Mouse (Mus musculus) heart, adult 11 months (tissue): ENCODE results near the gene Srp54a.
"Not testable (repeated sequence)": the region's sequence is repeated elsewhere in the genome, so short reads cannot be mapped to it uniquely, and the experiment has no call there.

Experiments
- DNase-seq: peaks from one replicate; pipeline ENCODE4 v3.0.0; 2022

Gene Srp54a

DNA sequence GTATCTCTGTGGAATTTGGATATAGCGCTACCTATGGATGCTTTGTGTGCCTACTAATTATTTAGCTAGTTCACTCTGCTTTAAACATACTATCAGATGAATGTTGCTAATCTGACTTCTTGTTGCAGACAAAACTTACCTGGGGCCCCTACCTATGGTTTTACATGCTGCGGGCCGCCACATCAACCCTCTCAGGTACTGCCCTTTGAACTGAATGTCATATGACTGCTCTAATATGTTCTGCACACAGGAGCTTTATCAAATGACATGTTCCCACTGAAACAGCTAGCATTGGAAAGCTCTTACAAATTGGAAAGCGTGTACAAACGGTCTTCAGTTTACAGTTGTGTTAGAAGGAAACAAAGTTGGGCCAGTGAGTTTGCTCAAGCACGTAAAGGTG is 55.5 kb downstream of the Srp54a start:
- DNase-seq: not testable (repeated sequence)

GRCm38 (mm10) chr12:55137859-55138258 is 57.8 kb downstream of the Srp54a start:
- DNase-seq: not testable (repeated sequence)

- DNase-seq: not testable (repeated sequence)
Measured at GRCm38 (mm10) chr12:55154559-55155448, 74.7 kb downstream of the Srp54a start, which contains the start of gene Srp54b. TSS of gene Srp54b (plus strand) at chr12:55155104.

DNA sequence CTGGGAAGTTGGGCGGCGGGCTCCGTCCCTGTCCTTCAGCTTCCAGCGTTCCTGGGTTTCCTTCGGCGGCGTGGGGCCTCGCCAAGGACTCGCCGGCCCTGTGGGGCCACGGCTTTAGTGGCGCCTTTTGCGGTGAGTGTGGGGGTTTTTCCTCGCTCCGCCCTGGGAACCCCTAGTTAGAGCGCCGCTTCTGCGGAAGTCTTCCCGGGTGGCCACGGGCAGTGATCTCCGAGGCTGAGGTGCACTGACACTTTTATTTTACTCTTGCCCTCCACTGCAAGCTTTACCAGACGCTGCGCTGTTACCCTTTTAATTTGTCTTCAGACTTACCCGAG is 75.4 kb downstream of the Srp54a start:
- not testable (repeated sequence) for DNase-seq
